Mouse (Mus musculus): ENCODE measurements at regions not wholly inside any gene's neighbourhood (a gene's known extent, or its start where the extent isn't known, plus 50 kb on each side); places are given as distances from the start of the nearest gene placed in this dataset.

GRCm38 (mm10) chr14:76302322-76302991 is 112.3 kb upstream of the Tsc22d1 start:
- DNase-seq (ENCODE audit: low read depth, low spot score): no peak

GRCm38 (mm10) chr14:76307603-76308002 is 107.2 kb upstream of the Tsc22d1 start:
- DNase-seq (ENCODE audit: low read depth, low spot score): no peak

DNA sequence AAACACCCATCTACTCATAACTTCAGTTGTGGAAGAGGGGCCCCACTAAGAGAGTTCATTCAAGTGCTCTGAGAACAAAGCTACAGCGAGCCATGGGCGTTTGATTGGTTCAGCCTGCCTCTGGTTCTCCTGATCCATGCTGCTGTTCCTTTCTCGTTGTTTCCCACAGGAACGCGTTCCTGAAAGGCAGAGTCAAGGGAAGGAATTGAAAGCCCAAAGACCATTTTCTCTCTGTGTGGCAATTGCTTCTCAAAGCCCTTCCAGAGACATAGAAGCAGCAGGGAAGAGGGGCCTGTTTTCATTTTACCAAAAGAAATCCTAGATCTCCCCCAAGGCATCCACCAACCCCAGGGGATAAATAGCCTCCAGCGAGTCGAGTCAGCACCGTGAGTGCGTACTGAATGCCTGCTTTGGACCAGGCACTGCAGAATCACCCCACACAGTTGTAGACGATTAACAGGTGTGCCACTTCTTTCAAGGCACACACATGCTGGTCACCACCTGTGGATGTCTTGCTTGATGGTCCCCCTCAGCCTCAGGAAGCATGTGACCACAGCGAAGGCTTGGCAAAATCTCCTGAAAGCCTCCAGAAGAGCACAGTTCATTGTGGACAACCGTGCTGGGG is 106.5 kb upstream of the Tsc22d1 start:
- DNase-seq (ENCODE audit: low read depth, low spot score): no peak

- no peak for DNase-seq (ENCODE audit: low read depth, low spot score)
These were observed 105.2 kb upstream of the Tsc22d1 start for GRCm38 (mm10) chr14:76309606-76310005.

GRCm38 (mm10) chr14:76310278-76310677 is 104.5 kb upstream of the Tsc22d1 start:
- no peak for DNase-seq (ENCODE audit: low read depth, low spot score)

DNA sequence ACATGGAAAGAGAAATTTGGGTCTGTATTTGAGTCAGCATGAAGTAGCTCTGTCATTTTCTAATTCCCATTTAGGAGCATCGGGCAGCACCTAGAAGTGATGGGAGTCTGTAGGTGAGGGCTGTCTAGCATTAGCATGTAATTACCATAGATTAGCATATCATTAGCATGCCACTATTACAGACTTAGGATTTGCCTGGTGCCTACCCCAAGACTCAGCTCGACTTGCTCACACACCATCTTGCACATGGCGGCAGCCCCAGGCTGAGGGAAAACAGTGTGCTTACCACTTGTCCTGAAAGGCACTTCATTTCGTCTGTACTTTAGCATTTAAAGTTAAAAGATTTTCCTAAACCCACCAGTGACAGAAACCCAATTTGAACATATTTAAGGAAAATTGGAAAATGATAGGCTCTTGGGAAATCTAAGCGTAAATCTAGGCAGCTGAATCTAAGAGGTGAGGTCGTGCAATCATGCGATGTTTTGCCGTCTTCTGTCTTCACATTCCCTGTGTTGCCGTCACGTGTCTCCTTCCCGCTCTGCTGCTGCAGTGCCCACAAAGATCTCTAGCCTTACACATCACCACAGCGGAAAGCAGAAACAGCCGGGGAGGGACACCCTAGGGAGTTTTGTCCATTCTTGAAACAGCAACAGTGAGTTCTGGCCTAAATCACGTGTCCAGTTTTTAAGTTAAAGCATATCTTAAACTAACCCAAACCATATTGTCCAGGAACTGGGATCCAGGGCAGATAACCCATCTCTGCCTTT is 101.2 kb upstream of the Tsc22d1 start:
- DNase-seq (ENCODE audit: low read depth, low spot score): no peak

DNA sequence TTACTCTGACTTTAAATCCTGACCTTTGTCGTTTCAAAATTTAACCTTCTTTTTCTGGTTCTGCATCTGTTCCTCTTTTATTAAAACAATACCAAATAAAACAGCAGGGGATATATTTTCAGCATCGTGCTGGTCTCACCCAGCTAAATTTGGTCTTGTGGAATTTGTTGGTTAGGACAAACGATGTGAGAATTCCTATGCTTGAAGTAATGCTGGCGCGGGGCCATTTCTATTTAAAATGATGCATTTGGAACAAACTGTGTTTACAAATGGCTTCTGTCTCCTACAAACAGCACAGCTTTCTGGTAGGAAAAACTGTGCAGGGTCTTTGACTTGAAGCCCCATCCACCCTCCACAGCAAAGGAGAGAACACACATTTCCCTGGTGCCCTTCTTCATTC is 96.3 kb upstream of the Tsc22d1 start:
- DNase-seq (ENCODE audit: low read depth, low spot score): no peak

- DNase-seq (ENCODE audit: low read depth, low spot score): no peak
These were observed 90.5 kb upstream of the Tsc22d1 start for GRCm38 (mm10) chr14:76324246-76324645.

GRCm38 (mm10) chr14:76329983-76330382 is 84.8 kb upstream of the Tsc22d1 start:
- DNase-seq (ENCODE audit: low read depth, low spot score): no peak

DNA sequence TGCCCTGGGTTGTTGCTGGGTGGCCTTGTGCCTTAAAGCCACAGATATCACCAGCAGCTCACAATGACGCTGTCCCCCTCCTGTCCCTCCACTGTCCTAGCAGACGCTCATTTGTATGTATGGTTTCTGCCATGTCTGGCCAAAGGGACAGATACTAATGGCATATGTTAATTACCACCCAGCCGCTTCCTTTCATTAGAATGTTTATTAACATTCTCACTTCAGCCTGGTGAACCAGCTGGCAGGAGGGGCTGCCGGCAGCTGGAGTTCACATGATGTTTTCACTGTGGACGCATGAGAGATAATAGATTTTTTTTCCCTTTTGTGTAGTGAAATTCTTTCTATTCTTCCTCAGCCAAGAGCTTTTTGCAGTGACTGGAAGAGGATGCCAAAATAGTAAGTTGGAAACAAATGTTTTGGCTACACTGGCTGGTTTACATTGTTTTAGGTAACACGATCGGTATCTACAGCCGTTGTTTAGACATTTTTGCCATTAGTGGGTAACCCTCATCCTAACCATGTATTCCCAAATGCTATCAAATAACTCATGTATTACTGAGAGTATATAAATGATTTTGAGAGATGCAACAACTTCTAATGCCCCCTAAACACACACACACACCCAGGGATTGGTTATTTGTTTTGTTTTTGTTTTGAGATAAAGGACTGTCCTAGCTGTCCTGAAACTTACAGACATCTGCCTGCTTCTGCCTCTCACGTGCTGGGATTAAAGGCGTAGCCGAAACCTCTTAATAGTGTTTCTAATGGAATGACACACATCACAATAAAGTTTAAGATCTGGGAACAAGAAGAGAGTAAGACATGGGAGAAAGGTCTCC is 83.0 kb upstream of the Tsc22d1 start:
- DNase-seq (ENCODE audit: low read depth, low spot score): no peak

GRCm38 (mm10) chr14:76332336-76332703 is 82.4 kb upstream of the Tsc22d1 start:
- no peak for DNase-seq (ENCODE audit: low read depth, low spot score)

DNA sequence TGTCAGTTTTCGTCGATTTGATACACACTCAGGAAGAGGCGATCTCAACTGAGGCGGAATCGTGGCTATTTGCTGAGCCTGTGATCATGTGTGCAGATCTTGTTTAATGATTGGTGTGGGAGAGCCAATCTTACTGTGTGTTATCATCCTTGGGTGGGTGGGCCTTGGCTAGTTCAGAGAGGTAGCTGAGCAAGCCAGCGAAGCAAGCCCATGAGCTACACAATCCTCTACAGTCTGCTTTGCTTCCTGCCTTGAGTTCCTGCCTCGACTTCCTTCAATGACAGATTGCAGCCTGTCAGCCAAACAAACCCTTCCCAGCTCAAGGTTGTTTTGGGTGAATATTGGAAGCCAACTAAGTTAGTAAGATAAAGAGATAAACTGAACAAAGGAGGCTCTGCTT is 74.0 kb upstream of the Tsc22d1 start:
- no peak for DNase-seq (ENCODE audit: low read depth, low spot score)

GRCm38 (mm10) chr14:76341226-76341625 is 73.5 kb upstream of the Tsc22d1 start:
- no peak for DNase-seq (ENCODE audit: low read depth, low spot score)

- DNase-seq (ENCODE audit: low read depth, low spot score): no peak
These were observed 62.9 kb upstream of the Tsc22d1 start for GRCm38 (mm10) chr14:76351856-76352255.

- no peak for DNase-seq (ENCODE audit: low read depth, low spot score)
These were observed 58.6 kb upstream of the Tsc22d1 start for GRCm38 (mm10) chr14:76356161-76356560.

DNA sequence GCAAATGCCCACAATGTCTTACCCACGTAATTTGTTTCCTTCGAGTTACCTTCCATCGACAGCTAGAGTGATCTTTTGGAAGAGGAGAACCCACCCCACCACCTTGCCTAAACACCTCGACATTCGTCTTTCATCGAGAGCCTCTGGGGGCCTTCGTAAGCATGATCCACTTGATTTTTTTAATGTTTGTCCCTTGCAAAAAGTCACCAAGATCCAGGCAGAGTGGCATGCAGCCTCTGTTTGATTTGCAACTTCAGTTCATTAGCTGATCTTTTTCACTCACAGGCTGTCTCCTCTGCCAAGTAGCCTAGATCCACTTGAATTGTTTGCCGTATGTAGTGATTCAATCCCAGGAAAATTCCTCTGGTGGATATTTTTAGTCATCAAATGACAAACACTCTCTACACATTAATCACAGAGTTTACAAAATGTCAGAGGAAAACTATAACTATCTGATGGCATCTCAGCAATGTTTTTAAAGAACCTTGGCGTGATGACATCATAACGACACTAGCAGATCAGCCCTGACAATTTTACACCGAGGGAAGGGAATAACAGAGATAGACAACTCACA is 54.8 kb upstream of the Tsc22d1 start:
- no peak for DNase-seq (ENCODE audit: low read depth, low spot score)

DNA sequence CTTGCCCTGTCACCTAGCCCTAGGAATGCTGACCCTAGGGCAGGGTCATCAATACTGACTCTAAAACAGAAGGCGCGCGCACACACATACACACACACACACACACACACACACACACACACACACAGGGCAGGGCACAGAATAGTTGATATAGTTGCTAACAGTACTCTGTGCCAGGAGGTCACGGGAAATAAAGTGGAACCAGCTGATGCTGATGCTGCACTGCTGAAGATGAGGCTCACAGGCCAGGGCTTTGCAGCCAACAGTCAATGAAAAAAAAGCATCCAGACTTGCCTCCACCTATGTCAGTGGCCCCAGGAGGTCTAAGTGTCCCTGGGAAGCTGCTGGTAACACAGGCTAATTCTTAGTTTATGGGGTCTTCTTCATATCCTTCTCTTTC is 50.7 kb upstream of the Tsc22d1 start:
- no peak for DNase-seq (ENCODE audit: low read depth, low spot score)

Measured in forelimb bud, embryonic 11.5 days (tissue).